Mouse (Mus musculus): ENCODE results near the gene Tcf20.

GRCm38 (mm10) chr15:82856652-82857378 is 130.9 kb downstream of the Tcf20 start:
- TF ChIP-seq MAX (IDR thresholded peaks at IDR 0.05) = no peak
- no peak for TF ChIP-seq CTCF (IDR thresholded peaks at IDR 0.05; ENCODE audit: control insufficient read depth, insufficient read depth, insufficient read length)
